Mouse (Mus musculus) MEL (cell line): ENCODE data around the gene Stab2.

Experiments used
- CTCF ChIP-seq, 3 experiments: IDR thresholded peaks in 2 of 3; conservative IDR thresholded peaks in 1 of 3; 2 replicates each; pipeline ENCODE4 v1.5.1; 2011 to 2012; ENCODE audit warnings: low read length in 3 of 3, low read depth in 2 of 3, mild to moderate bottlenecking in 2 of 3, improper control_type of control experiment in 1 of 3, inconsistent platforms in 1 of 3, mixed read lengths in 1 of 3, moderate library complexity in 1 of 3; ENCODE audit not compliant: control insufficient read depth in 1 of 3, insufficient read depth in 1 of 3, poor library complexity in 1 of 3, severe bottlenecking in 1 of 3
- ELF1 ChIP-seq: IDR thresholded peaks from 2 replicates; pipeline ENCODE4 v1.6.1; 2014; ENCODE audit warnings: low read depth, mild to moderate bottlenecking, inconsistent platforms, low read length, improper control_type of control experiment, moderate library complexity
- EP300 ChIP-seq, 2 experiments: IDR thresholded peaks; 2 replicates each; pipeline ENCODE4 v1.6.1; 2011; ENCODE audit warnings: improper control_type of control experiment in 2 of 2, low read length in 2 of 2, low read depth in 1 of 2, mild to moderate bottlenecking in 1 of 2
- GABPA ChIP-seq: IDR thresholded peaks from 2 replicates; pipeline ENCODE4 v1.6.1; 2012; ENCODE audit warnings: low read depth, mild to moderate bottlenecking, inconsistent platforms, low read length, improper control_type of control experiment, moderate library complexity
- GATA1 ChIP-seq: IDR thresholded peaks from 2 replicates; pipeline ENCODE4 v1.6.1; 2011; ENCODE audit warnings: low read depth, low read length, improper control_type of control experiment
- MXI1 ChIP-seq: IDR thresholded peaks from 2 replicates; pipeline ENCODE4 v1.6.1; 2011; ENCODE audit warnings: mild to moderate bottlenecking, low read depth, low read length, improper control_type of control experiment
- POLR2A ChIP-seq, 2 experiments: IDR thresholded peaks; 2 replicates each; pipeline ENCODE4 v1.6.1; 2011 to 2012; ENCODE audit warnings: low read length in 2 of 2, mild to moderate bottlenecking in 2 of 2, control low read depth in 1 of 2, improper control_type of control experiment in 1 of 2, low read depth in 1 of 2, moderate library complexity in 1 of 2; ENCODE audit not compliant: control insufficient read depth in 1 of 2, insufficient read depth in 1 of 2, poor library complexity in 1 of 2
- POLR2AphosphoS5 ChIP-seq: IDR thresholded peaks from 2 replicates; pipeline ENCODE4 v1.6.1; 2012; ENCODE audit warnings: low read depth, borderline replicate concordance, mild to moderate bottlenecking, inconsistent platforms, low read length, moderate library complexity, mixed read lengths
- RAD21 ChIP-seq: IDR thresholded peaks from 2 replicates; pipeline ENCODE4 v1.6.1; 2011; ENCODE audit warnings: mild to moderate bottlenecking, low read depth, low read length, improper control_type of control experiment

DNA sequence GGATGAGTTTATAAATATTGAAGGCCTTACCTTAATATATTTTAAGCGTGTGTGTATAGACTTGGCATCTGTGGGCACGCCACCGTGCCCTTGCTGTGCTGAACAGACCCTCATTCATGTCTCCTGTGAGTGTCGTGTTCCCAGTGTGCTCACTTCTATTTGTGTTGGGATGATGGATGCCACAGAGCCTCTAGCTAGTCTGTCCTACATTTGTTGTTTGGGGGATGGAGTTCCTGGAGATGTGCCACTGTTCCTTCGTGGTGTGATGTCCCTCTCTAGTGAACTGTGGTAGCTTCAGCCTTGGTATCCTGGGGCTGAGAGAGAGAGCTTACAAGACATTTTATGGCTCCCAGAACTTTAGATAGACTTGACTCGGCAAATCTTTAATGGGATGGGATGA, 169.0 kb downstream of the Stab2 start:
- TF ChIP-seq CTCF (IDR thresholded peaks at IDR 0.05 in 2 of 3, conservative IDR thresholded peaks at IDR 0.05 in 1 of 3; ENCODE audit: control insufficient read depth in 1 of 3, insufficient read depth in 1 of 3, low read depth in 2 of 3, low read length in 3 of 3, poor library complexity in 1 of 3, severe bottlenecking in 1 of 3), result no peak
- TF ChIP-seq EP300 (IDR thresholded peaks at IDR 0.05; ENCODE audit: low read depth in 1 of 2, low read length in 2 of 2), result no peak
- no peak for TF ChIP-seq GATA1
- no peak for TF ChIP-seq RAD21
- TF ChIP-seq POLR2A (IDR thresholded peaks at IDR 0.05; ENCODE audit: control insufficient read depth in 1 of 2, insufficient read depth in 1 of 2, low read depth in 1 of 2, low read length in 2 of 2, poor library complexity in 1 of 2), result no peak
- TF ChIP-seq POLR2AphosphoS5, result no peak
- no peak for TF ChIP-seq MXI1
- no peak for TF ChIP-seq GABPA
- no peak for TF ChIP-seq ELF1
